Comparison of ENCODE assay signal across 8 mouse cellular contexts in the genomic region with DNA sequence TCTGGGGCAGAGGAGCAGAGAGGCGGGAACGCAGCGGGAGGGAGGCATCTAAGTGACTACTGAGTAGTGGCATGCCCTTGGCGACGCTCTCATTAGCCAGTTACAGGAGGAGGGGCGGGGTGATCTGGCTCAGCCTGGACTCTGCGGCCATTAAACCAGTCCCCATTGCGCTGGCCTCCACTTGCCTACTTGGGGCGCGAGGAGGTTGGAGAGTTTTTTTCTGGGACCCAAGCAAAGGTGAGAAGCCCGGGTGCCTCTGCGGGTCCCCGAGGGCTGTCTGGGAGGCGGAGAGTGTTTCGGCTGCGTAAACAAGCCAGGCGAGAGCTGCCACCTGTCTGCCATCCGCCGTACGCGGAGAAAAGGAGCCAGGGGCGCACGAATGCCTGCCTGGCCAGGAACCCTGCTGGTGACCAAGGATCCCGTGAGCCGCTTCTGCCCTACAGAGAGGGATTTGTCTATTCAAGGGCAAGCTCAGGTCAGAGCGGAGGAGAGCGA. TPM values are rescaled to one million over a fixed set of nuclear protein-coding genes. Genes with fewer than 3 reads are reported as not detected.
DNase-seq lines count a peak whose midpoint lies in the region; ATAC-seq lines count a peak whose summit lies in the region.

A gene (plus strand): TSS at position 132 of the 495 bp plus-strand sequence.

- no peak within 1 kb of the TSS for H3K27ac ChIP-seq in intestine, embryonic 16.5 days (ENCODE audit: low read length)
- no peak within 1 kb of the TSS for H3K27ac ChIP-seq in limb, embryonic 12.5 days
- H3K27ac ChIP-seq in midbrain, embryonic 13.5 days: no peak within 1 kb of the TSS

- WGBS in intestine, embryonic 16.5 days: 2% methylated on average over 27 of the region's 27 CpGs
- under 1% methylated on average over 27 of the region's 27 CpGs for WGBS in limb, embryonic 12.5 days
- WGBS in midbrain, embryonic 13.5 days: 1% methylated on average over 27 of the region's 27 CpGs

- H3K36me3 ChIP-seq in intestine, embryonic 16.5 days (ENCODE audit: control insufficient read depth, insufficient read depth, low read length): no peaks in the 10 kb centered on the region
- no peaks in the 10 kb centered on the region for H3K36me3 ChIP-seq in limb, embryonic 12.5 days
- no peaks in the 10 kb centered on the region for H3K36me3 ChIP-seq in midbrain, embryonic 13.5 days

- no peaks in the 10 kb centered on the region for H3K27me3 ChIP-seq in intestine, embryonic 16.5 days (replicated peaks; ENCODE audit: control insufficient read depth, insufficient read depth, low read length)
- H3K27me3 ChIP-seq in limb, embryonic 12.5 days: 0 out of 2 replicates have a peak, but pooled peaks cover 5% of the 10 kb centered on the region
- peaks cover 12% of the 10 kb centered on the region for H3K27me3 ChIP-seq in midbrain, embryonic 13.5 days

- H3K4me1 ChIP-seq in intestine, embryonic 16.5 days (ENCODE audit: control insufficient read depth, insufficient read depth, low read length): peaks cover 9% of the 10 kb centered on the region; the same call in 1 of the 2 replicates
- H3K4me1 ChIP-seq in limb, embryonic 12.5 days (replicated peaks): peaks cover 15% of the 10 kb centered on the region
- peaks cover 12% of the 10 kb centered on the region for H3K4me1 ChIP-seq in midbrain, embryonic 13.5 days (replicated peaks)

- ATAC-seq in cerebellum, adult (ENCODE audit: insufficient number of reproducible peaks, low FRiP score, low TSS enrichment): no peak
- peak; percentile 96 for ATAC-seq in intestine, embryonic 16.5 days
- peak; percentile 39; the same call in 1 of the 2 replicates for ATAC-seq in limb, embryonic 12.5 days (ENCODE audit: insufficient number of reproducible peaks, insufficient read depth, low FRiP score, low TSS enrichment, low read depth)
- ATAC-seq in midbrain, embryonic 13.5 days: peak; percentile 76

- peak within 1 kb of the TSS; percentile 78 for H3K4me2 ChIP-seq in intestine, embryonic 16.5 days (ENCODE audit: low read depth, low read length)
- peak within 1 kb of the TSS; percentile 80 for H3K4me2 ChIP-seq in limb, embryonic 12.5 days
- H3K4me2 ChIP-seq in midbrain, embryonic 13.5 days (replicated peaks): peak within 1 kb of the TSS; percentile 58

- peak within 1 kb of the TSS; percentile 60 for H3K4me3 ChIP-seq in intestine, embryonic 16.5 days (ENCODE audit: low read length)
- H3K4me3 ChIP-seq in limb, embryonic 12.5 days (replicated peaks): peak within 1 kb of the TSS; percentile 49
- peak within 1 kb of the TSS; percentile 32 for H3K4me3 ChIP-seq in midbrain, embryonic 13.5 days (replicated peaks)

- no peaks in the 10 kb centered on the region for H3K9me3 ChIP-seq in intestine, embryonic 16.5 days (ENCODE audit: control insufficient read depth, low read length)
- no peaks in the 10 kb centered on the region for H3K9me3 ChIP-seq in limb, embryonic 12.5 days
- no peaks in the 10 kb centered on the region for H3K9me3 ChIP-seq in midbrain, embryonic 13.5 days

- peak within 1 kb of the TSS; percentile 69 for H3K9ac ChIP-seq in intestine, embryonic 16.5 days (ENCODE audit: low read depth, low read length)
- peak within 1 kb of the TSS; percentile 58 for H3K9ac ChIP-seq in limb, embryonic 12.5 days (replicated peaks)
- H3K9ac ChIP-seq in midbrain, embryonic 13.5 days (replicated peaks): peak within 1 kb of the TSS; percentile 26; the same call in 1 of the 2 replicates

- DNase-seq in cerebellum, adult 11 months: peak; percentile 5
- peak; percentile 84 for DNase-seq in embryo, embryonic 11 days
- peak; percentile 30 for DNase-seq in gonadal fat pad, adult 2 months (ENCODE audit: low read depth)
- DNase-seq in spleen, postnatal 10 days (ENCODE audit: low spot score in 2 of 2): peak; percentile 79 to 84

RNA-seq across cellular contexts. Expression of the gene that starts here (rescaled TPM):
- polyA plus RNA-seq in gonadal fat pad, adult 2 months (2012; rRNA removed): 104 and 159 TPM in 2 replicates
- polyA plus RNA-seq in intestine, embryonic 16.5 days (2015; fragmentation: Nextera tagmentation; extraction: Ambion mirVana): 5.5 and 7.2 TPM in 2 replicates
- 6.7 and 7.4 TPM in 2 replicates for polyA plus RNA-seq in limb, embryonic 12.5 days (2016; fragmentation: Nextera tagmentation; extraction: Ambion mirVana)
- polyA plus RNA-seq in midbrain, embryonic 13.5 days (2015; fragmentation: Nextera tagmentation; extraction: Ambion mirVana): 1.3 and 2.6 TPM in 2 replicates

Comparison
In these comparisons a context has a peak if more than half of its experiments do, and no peak if none do; other contexts are left out.
1. RNA of the gene that starts here (polyA plus RNA-seq): 104 to 159 TPM in gonadal fat pad, adult 2 months; 6.7 to 7.4 TPM in limb, embryonic 12.5 days, 5.5 to 7.2 TPM in intestine, embryonic 16.5 days and 1.3 to 2.6 TPM in midbrain, embryonic 13.5 days; every median in the first group is over 10 times any median in the second.
2. DNase-seq: peak in every context shown above with its lines; median percentile 84 in embryo, embryonic 11 days; 82 in spleen, postnatal 10 days; 30 in gonadal fat pad, adult 2 months; 5 in cerebellum, adult 11 months.
3. Peak in every context shown above with its lines, with median percentiles within 50 percentile points of each other: H3K4me2 ChIP-seq, H3K4me3 ChIP-seq and H3K9ac ChIP-seq.